Mouse (Mus musculus): ENCODE measurements at regions not wholly inside any gene's neighbourhood (a gene's known extent, or its start where the extent isn't known, plus 50 kb on each side); places are given as distances from the start of the nearest gene placed in this dataset.
"Not testable (repeated sequence)": the region's sequence is repeated elsewhere in the genome, so short reads cannot be mapped to it uniquely, and the experiment has no call there.

DNA sequence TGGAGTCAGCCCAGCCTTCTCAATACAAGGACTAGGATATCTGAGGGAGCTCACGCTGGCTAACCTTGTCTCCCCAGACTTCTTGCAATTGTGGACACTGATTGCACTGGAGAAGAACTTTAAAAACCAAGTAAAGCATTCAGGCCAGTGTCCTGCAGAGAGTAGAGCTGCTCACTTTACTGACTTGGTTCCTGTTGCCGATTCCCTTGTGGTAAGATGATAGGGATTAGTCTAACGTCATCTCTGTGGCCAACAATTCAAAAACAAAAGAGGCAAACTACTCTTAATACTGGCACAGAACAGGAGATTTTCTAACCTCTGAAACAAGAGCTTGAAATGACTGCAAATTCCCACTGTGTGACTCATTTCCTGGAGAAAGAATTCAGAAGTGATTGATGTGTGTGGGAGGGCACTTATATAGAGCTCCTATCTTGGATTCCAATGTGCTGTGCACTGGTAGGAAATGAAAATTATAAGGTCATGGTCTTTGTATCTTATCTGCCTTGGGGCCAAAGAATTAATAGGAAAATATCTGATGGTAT lies 191.6 kb upstream of the Phyhipl start:
- Histone ChIP-seq H3K4me3 (replicated peaks; ENCODE audit: insufficient read depth, low read depth, low read length) (no peak overlapping the region), H3K27me3 (ENCODE audit: control insufficient read depth, insufficient read depth, low read length) (no peaks in the 10 kb centered on the region), H3K27ac (ENCODE audit: insufficient read depth, low read length) (no peak overlapping the region), H3K4me1 (ENCODE audit: control insufficient read depth, insufficient read depth, low read length) (no peaks in the 10 kb centered on the region)
- no peak for TF ChIP-seq CTCF (IDR thresholded peaks at IDR 0.05; ENCODE audit: borderline replicate concordance, insufficient read depth, low read depth, low read length)
- no peak for TF ChIP-seq POLR2A (IDR thresholded peaks at IDR 0.05; ENCODE audit: borderline replicate concordance, insufficient read depth, low read length)
- 74% methylated on average over 3 of the region's 3 CpGs for WGBS
- DNase-seq: no peak

DNA sequence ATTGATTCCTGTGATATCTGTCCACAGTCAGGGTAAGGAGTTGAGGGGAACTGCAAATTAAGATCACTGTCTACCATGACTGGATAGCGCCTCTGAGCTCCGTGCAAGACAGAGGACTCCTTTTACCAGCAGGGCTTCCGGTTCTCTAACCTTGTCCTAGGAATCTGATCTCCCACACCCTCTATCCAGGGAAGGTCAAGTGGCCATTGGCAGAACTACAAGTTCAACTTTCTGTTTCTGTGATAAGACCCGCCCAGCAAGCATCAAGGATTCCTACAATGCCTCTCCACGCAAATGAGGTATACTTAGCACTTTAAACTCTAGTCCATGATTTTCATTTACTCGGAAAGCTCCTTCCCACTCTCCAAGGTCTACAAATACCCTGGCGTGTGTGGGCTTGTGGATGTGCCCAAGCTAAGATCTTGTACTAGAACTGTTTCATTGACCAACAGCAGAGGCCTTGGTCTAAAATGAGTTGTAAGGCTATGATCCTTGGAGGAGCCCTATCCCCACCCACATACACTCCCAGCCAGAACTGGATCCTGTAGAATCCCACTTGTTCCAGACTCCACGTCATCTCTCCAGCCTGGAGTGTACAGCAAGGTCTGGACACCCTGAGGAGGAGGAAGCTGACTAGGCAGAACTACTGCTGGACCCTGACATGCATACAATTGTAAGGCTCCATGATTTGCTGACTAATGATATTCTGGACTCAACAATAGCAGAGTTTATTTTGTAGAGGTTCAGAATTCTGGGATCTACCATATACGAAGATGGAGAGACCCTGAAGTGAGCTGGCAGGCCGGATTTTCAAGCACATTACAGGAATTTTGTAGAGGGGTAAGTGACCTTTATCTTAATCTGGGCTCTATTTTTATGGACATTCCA lies 190.8 kb upstream of the Phyhipl start:
- WGBS: 93% methylated on average over 10 of the region's 10 CpGs
- no peak overlapping the region for H3K4me3 ChIP-seq (replicated peaks; ENCODE audit: insufficient read depth, low read depth, low read length)

DNA sequence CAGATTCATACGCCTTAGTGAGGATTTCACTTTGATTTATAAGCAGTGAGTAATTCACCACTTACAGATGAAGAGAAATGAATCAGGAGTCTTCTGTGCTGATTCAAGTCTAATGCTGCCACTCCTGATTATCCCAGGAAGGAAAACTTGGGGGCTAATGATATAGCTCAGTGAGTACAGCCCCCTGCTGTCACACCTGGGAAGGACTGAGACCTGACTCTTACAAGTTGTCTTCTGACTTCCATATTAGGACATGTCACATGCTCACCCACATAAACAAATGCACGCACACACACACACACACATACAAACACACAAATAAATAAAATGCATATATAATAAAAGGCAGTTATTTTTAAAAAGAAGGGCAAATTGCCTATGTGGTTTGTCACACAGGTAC lies 188.1 kb upstream of the Phyhipl start:
- WGBS: 95% methylated on average over 2 of the region's 2 CpGs
- no peak overlapping the region for H3K27ac ChIP-seq (ENCODE audit: insufficient read depth, low read length)
- no peak overlapping the region for H3K4me3 ChIP-seq (replicated peaks; ENCODE audit: insufficient read depth, low read depth, low read length)
- H3K27me3 ChIP-seq (ENCODE audit: control insufficient read depth, insufficient read depth, low read length): no peaks in the 10 kb centered on the region
- H3K4me1 ChIP-seq (ENCODE audit: control insufficient read depth, insufficient read depth, low read length): no peaks in the 10 kb centered on the region
- TF ChIP-seq CTCF (IDR thresholded peaks at IDR 0.05; ENCODE audit: borderline replicate concordance, insufficient read depth, low read depth, low read length) (no peak), POLR2A (IDR thresholded peaks at IDR 0.05; ENCODE audit: borderline replicate concordance, insufficient read depth, low read length) (no peak)
- DNase-seq: no peak

More for the DNA sequence above, 190.8 kb upstream of the Phyhipl start:
- Histone ChIP-seq H3K4me1 (ENCODE audit: control insufficient read depth, insufficient read depth, low read length) (no peaks in the 10 kb centered on the region), H3K27ac (ENCODE audit: insufficient read depth, low read length) (no peak overlapping the region), H3K27me3 (ENCODE audit: control insufficient read depth, insufficient read depth, low read length) (no peaks in the 10 kb centered on the region)
- TF ChIP-seq POLR2A (IDR thresholded peaks at IDR 0.05; ENCODE audit: borderline replicate concordance, insufficient read depth, low read length) (no peak), CTCF (IDR thresholded peaks at IDR 0.05; ENCODE audit: borderline replicate concordance, insufficient read depth, low read depth, low read length) (no peak)
- no peak for DNase-seq

DNA sequence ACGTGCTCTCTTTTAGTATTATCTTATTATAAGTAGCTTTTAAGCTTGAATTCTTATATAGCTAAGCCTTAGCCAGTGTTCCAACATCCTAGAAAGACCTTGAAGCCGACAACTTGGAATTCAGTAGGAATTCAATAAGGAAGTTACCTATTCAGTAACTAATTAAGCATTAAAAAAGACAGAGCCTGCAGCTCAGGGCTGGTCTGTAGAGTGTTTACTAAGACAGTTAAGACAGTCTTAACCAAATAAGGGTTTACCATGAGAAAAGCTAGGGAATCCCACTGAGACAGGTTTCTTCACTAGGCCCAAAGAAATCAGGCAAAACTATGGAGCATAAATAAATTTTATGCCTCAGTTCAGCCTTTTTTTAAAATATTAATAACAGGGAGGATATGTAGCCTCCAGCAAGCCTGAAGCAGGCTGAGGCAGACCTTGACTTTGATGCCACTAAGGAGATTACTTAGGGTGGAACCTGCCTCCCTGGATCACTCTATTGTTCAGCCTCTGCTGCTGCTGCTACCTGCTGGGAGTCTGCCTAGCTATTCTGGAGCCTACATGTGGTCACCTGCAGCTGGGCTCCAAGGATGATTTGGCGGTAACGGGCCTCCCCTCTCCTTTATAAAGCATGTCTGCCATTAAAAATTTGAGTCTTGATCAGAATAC lies 186.5 kb upstream of the Phyhipl start:
- Histone ChIP-seq H3K4me1 (ENCODE audit: control insufficient read depth, insufficient read depth, low read length) (no peaks in the 10 kb centered on the region), H3K27me3 (ENCODE audit: control insufficient read depth, insufficient read depth, low read length) (no peaks in the 10 kb centered on the region), H3K27ac (ENCODE audit: insufficient read depth, low read length) (no peak overlapping the region), H3K4me3 (replicated peaks; ENCODE audit: insufficient read depth, low read depth, low read length) (no peak overlapping the region)
- DNase-seq: no peak
- no peak for TF ChIP-seq POLR2A (IDR thresholded peaks at IDR 0.05; ENCODE audit: borderline replicate concordance, insufficient read depth, low read length)
- TF ChIP-seq CTCF (IDR thresholded peaks at IDR 0.05; ENCODE audit: borderline replicate concordance, insufficient read depth, low read depth, low read length): no peak
- 95% methylated on average over 4 of the region's 4 CpGs for WGBS

DNA sequence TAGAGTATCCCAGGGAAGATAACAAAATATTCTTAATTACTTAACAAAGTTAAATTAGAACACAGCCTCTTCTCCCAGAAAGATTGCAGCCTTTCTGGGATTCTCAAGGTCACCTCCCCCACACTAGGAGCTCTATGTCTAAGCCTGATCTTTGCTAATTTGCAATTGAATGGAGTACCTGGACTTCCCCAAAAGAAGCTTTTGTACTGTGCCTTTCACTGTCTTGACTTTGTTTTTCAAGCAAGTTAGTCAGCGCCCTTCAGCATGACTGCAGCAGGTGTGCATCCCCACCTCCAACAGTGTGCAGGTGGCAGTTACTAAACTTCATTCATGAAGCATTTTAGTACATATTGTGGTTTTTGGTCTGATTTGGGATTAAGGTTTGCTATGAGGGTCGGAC lies 185.4 kb upstream of the Phyhipl start:
- H3K4me1 ChIP-seq (ENCODE audit: control insufficient read depth, insufficient read depth, low read length); DNase-seq; H3K4me3 ChIP-seq (replicated peaks; ENCODE audit: insufficient read depth, low read depth, low read length); H3K27me3 ChIP-seq (ENCODE audit: control insufficient read depth, insufficient read depth, low read length); H3K27ac ChIP-seq (ENCODE audit: insufficient read depth, low read length): not testable (repeated sequence)
- WGBS: 93% methylated on average over 2 of the region's 2 CpGs

DNA sequence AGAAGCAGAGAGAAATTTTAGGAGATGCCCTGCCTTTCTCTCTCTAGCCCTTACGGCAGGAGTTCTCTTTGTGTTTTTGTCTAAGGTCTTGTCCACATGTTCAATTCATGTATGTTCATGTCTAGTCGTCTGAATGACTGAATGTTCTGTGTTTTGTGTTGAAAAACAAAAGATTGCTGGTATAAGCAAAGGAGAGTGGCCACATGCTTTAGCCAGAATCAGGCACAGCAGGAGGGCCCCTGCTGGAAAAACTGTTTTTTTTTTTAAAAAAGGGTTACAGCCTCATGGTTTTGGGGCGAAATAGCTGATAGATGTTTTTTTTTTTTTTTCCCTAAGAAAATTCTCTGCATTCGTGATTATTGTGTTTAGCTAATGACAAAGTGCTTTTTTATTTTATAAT lies 182.4 kb upstream of the Phyhipl start:
- 87% methylated on average over 4 of the region's 4 CpGs for whole genome bisulfite sequencing
- no peak overlapping the region for H3K27ac ChIP-seq (ENCODE audit: insufficient read depth, low read length)

DNA sequence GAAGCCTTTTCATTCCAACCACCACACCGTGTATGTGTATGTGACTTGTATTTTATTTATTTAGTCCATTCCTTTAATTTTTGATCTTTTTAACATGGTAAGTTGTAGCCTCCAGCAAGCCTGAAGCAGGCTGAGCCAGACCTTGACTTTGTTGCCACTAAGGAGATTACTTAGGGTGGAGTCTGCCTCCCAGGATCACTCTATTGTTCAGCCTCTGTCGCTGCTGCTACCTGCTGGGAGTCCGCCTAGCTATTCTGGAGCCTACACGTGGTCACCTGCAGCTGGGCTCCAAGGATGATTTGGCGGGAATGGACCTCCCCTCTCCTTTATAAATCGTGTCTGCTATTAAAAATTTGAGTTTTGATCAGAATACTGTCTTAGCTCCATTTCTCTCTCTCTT lies 181.6 kb upstream of the Phyhipl start:
- 83% methylated on average over 6 of the region's 6 CpGs for WGBS
- no peaks in the 10 kb centered on the region for H3K4me1 ChIP-seq (ENCODE audit: control insufficient read depth, insufficient read depth, low read length)
- DNase-seq: no peak
- TF ChIP-seq POLR2A (IDR thresholded peaks at IDR 0.05; ENCODE audit: borderline replicate concordance, insufficient read depth, low read length) (no peak), CTCF (IDR thresholded peaks at IDR 0.05; ENCODE audit: borderline replicate concordance, insufficient read depth, low read depth, low read length) (no peak)
- no peak overlapping the region for H3K27ac ChIP-seq (ENCODE audit: insufficient read depth, low read length)
- H3K27me3 ChIP-seq (ENCODE audit: control insufficient read depth, insufficient read depth, low read length): no peaks in the 10 kb centered on the region
- H3K4me3 ChIP-seq (replicated peaks; ENCODE audit: insufficient read depth, low read depth, low read length): no peak overlapping the region

More for the DNA sequence above, 182.4 kb upstream of the Phyhipl start:
- H3K4me1 ChIP-seq (ENCODE audit: control insufficient read depth, insufficient read depth, low read length): no peaks in the 10 kb centered on the region
- H3K27me3 ChIP-seq (ENCODE audit: control insufficient read depth, insufficient read depth, low read length): no peaks in the 10 kb centered on the region
- DNase-seq: no peak
- H3K4me3 ChIP-seq (replicated peaks; ENCODE audit: insufficient read depth, low read depth, low read length): no peak overlapping the region
- TF ChIP-seq POLR2A (IDR thresholded peaks at IDR 0.05; ENCODE audit: borderline replicate concordance, insufficient read depth, low read length) (no peak), CTCF (IDR thresholded peaks at IDR 0.05; ENCODE audit: borderline replicate concordance, insufficient read depth, low read depth, low read length) (no peak)

DNA sequence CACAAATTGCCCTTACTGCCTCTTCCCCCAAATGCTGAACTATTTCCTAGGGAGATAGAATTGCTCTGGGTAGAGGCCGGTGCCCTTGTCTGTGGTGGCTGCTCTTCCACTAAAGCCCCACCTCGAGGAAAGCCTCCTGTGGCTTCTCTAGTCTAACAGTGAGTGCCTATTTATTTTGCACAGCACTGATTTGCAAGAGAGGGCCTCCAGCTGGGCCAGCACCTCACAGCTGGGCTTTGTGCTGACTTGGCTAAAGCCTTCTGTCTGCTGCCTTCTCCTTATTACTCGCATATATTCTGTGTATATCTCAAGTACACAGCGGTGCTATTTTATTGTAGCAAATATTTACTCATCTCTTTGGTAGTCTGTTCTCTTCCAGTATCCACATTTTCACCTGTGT lies 176.9 kb upstream of the Phyhipl start:
- no peak for TF ChIP-seq CTCF (IDR thresholded peaks at IDR 0.05; ENCODE audit: borderline replicate concordance, insufficient read depth, low read depth, low read length)
- no peak for TF ChIP-seq POLR2A (IDR thresholded peaks at IDR 0.05; ENCODE audit: borderline replicate concordance, insufficient read depth, low read length)
- Histone ChIP-seq H3K27ac (ENCODE audit: insufficient read depth, low read length) (no peak overlapping the region), H3K4me3 (replicated peaks; ENCODE audit: insufficient read depth, low read depth, low read length) (no peak overlapping the region), H3K4me1 (ENCODE audit: control insufficient read depth, insufficient read depth, low read length) (no peaks in the 10 kb centered on the region), H3K27me3 (ENCODE audit: control insufficient read depth, insufficient read depth, low read length) (no peaks in the 10 kb centered on the region)
- DNase-seq: no peak
- 33% methylated on average over 4 of the region's 4 CpGs for WGBS

Measured in cerebellum, adult 2 months (tissue).